Mouse (Mus musculus) urinary bladder, adult 2 months (tissue): ENCODE measurements around the gene Gm21964. TPM values are rescaled to one million over a fixed set of nuclear protein-coding genes. Genes with fewer than 3 reads are reported as not detected.

ENCODE experiments used
- polyA plus RNA-seq: library from polyadenylated mRNA; depleted of rRNA; stranded (reverse); fragments of >200 nt; gene quantifications from 2 replicates; pipeline ENCODE4 v1.2.3, GENCODE M21; 2012; rRNA removed

Gene Gm21964
- polyA plus RNA-seq, 1 experiment, result not detected

Other genes starting within 250 kb of the Gm21964 start
- gene Phlpp2, start 232.7 kb upstream of the Gm21964 start, polyA plus RNA-seq, result 5.7 and 6.4 TPM in 2 replicates
- gene Marveld3, start 139.0 kb upstream of the Gm21964 start, polyA plus RNA-seq, result 10.2 and 10.6 TPM in 2 replicates
- 0.13 and 0.40 TPM in 2 replicates for gene Tat, start 110.8 kb upstream of the Gm21964 start, polyA plus RNA-seq
- 0.86 and 2.1 TPM in 2 replicates for gene Chst4, start 61.5 kb upstream of the Gm21964 start, polyA plus RNA-seq
- 6.7 and 8.3 TPM in 2 replicates for gene Zfp612, start 21.5 kb upstream of the Gm21964 start, polyA plus RNA-seq
- gene Gm17720, start 1.5 kb downstream of the Gm21964 start, polyA plus RNA-seq, result not detected in 2 replicates
- gene Calb2, start 67.0 kb downstream of the Gm21964 start, polyA plus RNA-seq, result 0.07 and 0.11 TPM in 2 replicates
- 5.2 and 5.5 TPM in 2 replicates for gene Cmtr2, start 114.5 kb downstream of the Gm21964 start, polyA plus RNA-seq
- gene Hydin, start 165.8 kb downstream of the Gm21964 start, polyA plus RNA-seq, result 0.01 and 0.07 TPM in 2 replicates